Mouse (Mus musculus): ENCODE data around the gene Defb7.

Defb7 gene

DNA sequence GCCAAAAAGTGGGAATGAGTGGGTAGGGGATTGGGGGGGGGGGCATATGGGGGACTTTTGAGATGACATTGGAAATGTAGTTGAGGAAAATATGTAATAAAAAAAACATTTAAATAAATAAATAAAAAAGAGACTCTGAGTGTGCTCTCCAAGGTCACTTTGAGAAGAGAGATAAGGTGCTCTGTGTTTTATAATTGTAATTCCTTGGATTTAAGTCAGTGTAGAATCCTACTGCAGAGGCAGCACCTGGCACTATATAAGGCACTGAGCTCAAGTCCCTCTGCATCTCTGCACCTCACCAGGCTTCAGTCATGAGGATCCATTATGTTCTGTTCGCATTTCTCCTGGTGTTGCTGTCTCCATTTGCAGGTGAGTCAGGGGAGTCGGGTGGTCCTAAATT is at the start of gene Defb7:
Gene Defb7 (plus strand): TSS at position 301 of the 400 bp plus-strand sequence.
- no peak for DNase-seq

DNA sequence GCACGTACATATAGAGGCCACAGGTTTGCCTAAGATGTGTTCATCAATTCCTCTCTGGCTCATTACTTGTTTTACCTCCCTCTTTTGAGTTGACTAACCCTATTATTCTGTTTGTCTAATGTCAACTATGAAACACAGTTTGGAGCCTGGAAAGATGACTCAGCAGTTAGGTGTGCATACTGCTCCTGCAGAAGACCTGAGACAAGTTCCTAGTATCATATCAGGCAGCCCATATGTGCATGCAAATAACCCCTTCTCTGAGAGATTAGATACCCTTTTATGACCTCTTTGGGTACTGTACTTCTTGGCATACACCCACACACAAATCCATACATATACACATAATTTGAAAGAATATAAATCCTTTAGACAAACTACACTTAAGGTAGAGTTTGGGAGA is 48.5 kb upstream of the Defb7 start:
- DNase-seq: no peak

DNA sequence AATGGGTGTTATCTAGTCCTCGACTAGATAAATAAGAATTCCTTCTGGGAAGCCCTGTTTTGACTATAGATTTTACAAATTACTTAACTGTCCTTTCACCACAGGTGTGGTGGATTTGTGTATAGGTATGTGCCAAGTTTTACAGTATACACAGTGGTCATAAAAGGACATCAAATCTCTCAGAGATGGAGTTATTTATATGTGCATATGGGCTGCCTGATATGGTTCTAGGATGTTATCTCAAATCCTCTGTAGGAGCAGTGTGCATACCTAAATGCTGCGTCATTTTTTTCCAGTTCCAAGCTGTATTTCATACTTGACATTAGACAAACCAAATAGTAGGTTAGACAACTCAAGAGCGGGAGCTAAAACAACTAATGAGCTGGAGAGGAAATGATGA is 33.5 kb upstream of the Defb7 start:
- no peak for DNase-seq

DNA sequence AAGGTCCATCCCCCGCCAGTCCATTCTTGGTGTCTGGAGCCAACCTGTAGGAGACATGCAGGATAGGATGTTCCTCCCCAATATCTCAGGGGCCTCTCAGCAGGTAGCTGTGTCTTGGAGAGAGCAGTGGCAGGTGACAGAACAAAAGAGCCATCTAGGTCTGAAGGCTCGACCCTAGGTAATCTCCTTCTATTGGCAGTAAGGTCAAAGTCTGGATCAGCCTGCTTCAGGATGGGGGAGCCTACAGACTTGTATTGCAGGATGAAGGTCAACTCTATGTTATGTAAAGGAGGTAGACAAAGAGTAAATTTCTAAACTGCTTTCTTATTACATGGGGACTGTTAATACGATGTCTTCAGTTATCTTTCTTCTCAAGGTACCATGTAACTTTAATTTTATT is 25.9 kb upstream of the Defb7 start:
- no peak for DNase-seq

DNA sequence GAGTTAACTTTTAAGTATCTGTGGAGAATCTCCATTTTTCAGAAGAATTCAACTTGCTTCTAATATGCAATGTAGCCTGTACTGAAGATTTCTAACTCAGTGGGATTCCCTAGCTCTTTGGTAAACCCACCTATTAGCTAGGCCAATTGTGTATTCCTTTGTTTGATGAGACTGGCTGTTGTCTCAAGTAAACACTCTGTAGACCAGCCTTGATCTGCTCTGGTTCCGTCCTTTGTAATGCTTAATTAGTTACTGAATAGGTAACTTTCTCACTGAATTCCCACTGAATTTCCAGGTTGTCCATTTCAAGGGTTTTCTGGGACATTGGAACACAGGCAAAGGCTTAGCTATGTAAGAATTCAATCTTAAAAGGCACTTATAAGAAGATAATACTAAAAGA is 5.6 kb downstream of the Defb7 start:
- no peak for DNase-seq

DNA sequence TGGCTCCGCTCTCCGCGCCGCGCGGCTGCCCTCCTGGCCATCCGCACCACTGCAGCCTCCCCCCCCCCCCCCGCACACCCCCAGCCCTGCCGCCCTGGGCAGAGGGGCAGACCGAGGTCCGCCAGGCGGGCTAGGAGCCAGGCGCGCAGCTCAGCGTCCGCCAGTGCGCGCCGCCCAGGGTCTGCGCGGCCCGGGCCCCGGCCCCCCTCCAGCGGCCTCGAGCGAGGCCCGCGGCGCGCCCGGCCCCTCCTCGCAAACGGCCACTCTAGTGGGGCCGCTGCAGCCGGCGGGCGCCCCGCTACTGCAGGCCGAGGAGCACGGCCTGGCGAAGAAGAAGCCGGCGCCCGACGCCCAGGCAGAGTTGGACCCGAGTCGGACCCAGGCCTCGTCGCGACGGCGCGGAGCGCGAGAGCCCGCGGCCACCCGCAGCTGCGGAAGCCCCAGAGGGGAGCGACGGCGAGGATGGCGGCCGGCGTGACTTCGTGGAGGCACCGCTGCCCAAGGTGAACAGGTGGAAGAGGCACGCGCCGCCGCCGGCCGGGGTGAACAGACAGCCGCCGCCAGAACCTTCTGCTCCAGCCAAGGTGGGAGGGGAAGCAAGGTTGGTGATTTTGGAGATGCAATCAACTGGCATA is 40.4 kb downstream of the Defb7 start:
- no peak for DNase-seq

DNA sequence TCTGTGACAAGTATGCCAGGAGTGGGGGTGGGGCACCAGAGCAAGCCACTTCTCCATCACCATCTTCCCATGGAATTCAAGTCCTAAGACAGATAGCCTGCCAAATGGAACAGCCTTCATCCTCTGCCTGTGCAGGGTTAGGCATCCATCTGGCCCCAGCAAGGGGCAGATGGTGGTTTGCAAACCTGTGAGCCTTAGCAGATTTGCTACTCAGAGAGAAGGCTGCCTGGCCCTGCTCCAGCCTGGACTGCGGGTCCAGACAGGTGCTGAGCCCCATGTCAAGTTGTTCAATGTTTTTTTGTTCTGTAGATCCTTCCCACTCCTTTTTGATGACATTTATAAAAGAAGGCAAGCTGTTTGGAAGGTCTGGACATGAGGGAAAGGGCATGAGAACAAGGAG is 45.5 kb downstream of the Defb7 start:
- no peak for DNase-seq
